Mouse (Mus musculus) megakaryocyte, embryonic 14.5 days (primary cell): ENCODE measurements around the gene Farp1.

ENCODE experiments used
- FLI1 ChIP-seq: IDR thresholded peaks from 2 replicates; pipeline ENCODE4 v1.6.1; 2012; ENCODE audit warnings: low read length, inconsistent platforms, mixed read lengths
- GATA1 ChIP-seq: IDR thresholded peaks from 3 replicates; pipeline ENCODE4 v1.6.1; 2012; ENCODE audit warnings: mixed read lengths, low read length, inconsistent platforms, borderline replicate concordance

- no peak for TF ChIP-seq GATA1
- no peak for TF ChIP-seq FLI1
These were observed 123.6 kb downstream of the Farp1 start for GRCm38 (mm10) chr14:121158616-121159015.
